Mouse (Mus musculus) heart, postnatal 10 days (tissue): ENCODE data around the gene Zp1. TPM values are rescaled to one million over a fixed set of nuclear protein-coding genes. Genes with fewer than 3 reads are reported as not detected.

Source experiments
- DNase-seq, 2 experiments: peaks; one replicate each; pipeline ENCODE4 v3.0.0; 2021
- intact Hi-C: fragments of 180-260 bp; cut with DNase I; formaldehyde crosslinking; loops from one replicate; pipeline ENCODE4 v1.15.1; 2025
- total RNA-seq, 2 experiments: library from RNA; stranded (reverse); gene quantifications; 2 replicates each; pipeline ENCODE4 v1.2.3; 2021

Gene Zp1
- total RNA-seq, 2 experiments from 2014 or later, result not detected

DNA sequence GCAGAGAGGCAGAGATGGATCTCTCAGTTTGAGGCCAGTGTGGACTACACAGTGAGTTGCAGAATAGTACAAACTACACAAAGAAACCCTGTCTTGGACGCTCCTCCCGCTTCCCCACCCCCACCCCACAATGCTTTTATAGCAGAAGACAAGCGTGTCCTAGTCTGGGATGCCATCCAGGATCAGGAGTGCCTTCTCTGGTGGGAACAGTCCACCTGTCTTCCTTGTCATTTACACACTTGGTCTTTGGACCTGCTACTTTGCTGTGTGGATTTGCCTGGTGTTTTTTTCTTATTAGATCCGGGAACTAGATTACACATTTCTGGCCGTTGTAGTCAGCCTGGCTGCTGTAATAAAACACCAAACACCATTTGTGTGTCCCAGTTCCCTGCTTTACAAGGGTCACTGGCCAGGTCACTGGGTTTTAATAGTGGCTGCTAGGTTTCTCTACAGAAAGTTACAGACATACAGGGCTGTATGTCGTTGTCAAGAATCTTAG is 5.7 kb upstream of the Zp1 start:
- intact Hi-C loops, result no loop called here
- no peak for DNase-seq

DNA sequence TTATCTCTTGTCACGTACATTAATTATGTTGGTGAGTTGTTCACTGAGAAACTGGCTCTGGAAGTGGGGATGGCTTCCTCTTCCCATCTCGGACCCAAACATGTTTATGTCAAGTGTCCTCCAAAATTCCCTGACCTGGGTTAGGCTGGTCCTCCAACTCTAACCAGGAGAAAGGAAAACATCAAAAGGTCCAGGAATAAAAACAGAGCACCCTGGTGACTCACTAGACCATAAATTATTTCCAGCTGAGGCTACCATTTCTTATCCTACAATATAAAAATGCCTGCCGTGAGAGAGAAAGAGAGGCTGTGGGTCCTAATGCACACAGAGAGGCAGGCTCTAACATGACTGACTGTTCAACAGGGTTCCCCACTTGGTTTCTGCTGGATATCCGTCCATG is 3.8 kb upstream of the Zp1 start:
- intact Hi-C loops, result no loop called here
- no peak for DNase-seq

DNA sequence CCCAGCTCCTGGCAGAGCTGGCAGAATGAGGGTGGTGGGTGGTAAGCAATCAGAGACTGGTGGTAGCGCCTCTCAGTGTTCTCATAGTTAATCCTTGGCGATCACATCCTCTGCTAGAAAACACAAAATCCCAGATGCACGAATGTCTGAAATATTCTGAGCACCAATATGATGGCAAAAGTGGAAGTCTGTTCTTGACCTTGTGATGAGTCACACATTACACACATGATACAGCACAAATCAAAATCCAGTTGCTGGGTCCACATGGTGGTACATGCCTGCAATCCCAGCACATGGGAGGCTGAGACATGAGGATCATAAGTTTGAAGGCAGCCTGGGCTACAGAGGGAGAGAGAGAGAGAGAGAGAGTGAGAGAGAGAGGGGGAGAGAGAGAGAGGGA is 626 bp upstream of the Zp1 start:
- intact Hi-C loops, result no loop called here
- DNase-seq, result no peak

DNA sequence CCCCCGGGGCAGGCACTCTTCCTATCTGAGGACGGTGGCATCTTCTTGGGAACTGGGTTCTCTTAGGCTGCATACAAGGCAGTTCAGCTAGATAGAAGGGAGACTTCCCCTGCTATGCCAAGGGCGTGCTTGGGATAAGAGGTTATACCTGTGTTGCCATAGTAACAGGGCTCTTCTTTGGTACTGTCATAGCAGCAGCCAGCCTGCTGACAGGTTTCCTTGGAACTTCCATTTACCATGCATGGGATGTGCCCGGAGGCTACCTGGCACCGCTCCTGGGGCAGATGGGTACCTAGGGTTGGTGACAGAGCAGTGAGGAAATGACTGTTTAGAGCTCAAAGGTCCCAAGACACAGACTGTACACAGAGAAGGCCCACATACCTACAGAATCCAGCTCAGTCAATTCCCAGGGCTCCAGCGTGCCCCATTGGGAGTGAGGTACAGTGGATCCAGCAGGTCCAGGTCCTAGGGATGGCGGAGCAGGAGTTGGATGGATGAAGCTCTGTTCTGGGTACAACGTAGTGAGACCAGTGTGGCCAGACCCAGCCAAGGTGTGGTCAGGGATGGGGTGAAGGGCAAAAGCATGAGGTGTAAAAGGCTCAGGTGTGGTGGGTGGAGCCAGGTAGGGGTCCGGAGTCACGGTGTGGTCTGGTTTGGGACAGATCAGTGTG is 2.0 kb downstream of the Zp1 start:
- intact Hi-C loops, result no loop called here

GRCm38 (mm10) chr19:10916506-10916905 is 3.9 kb downstream of the Zp1 start:
- intact Hi-C loops, result no loop called here

More for the DNA sequence above, 2.0 kb downstream of the Zp1 start:
- DNase-seq, result no peak

DNA sequence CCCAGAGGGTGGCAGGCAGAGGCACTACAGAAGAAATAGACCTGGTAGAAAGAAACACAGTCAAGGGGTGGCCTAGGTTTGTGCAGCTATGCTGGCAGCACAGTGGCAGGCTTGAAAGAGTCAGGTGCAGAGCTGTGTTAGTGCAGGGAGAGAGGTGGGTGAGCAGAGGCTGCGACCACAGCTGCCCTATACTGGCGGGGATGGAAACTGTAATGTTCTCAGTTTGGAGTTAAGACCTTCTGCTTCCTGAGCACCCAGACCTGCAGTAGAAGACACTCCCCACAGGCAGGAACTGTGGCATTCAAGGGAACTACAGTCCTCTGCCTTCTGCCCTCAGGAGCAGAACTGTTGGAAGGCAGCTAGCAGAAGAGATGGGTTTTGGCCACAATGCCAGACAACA is 5.6 kb downstream of the Zp1 start:
- no peak for DNase-seq
- intact Hi-C loops, result no loop called here

More at GRCm38 (mm10) chr19:10916506-10916905, 3.9 kb downstream of the Zp1 start:
- DNase-seq, result no peak

DNA sequence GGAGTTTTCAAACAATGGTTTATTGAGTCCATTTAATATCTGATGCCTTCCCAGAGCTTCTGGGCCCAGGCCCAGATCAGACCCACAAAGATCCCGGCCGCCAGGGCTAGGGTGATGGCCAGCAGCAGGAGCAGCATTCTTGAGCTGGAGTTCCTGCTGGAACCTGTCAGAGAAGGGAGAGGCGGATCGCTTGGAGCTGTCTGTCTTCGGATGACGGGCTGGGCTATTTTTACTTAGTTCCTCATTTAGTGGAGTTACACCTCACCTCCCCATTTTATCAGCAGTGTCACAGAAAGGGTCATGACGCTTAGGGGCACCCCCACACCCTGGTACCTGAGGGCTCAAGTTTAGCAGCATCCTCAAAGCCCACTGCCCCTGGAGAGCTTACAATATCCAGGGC is 6.1 kb downstream of the Zp1 start:
- intact Hi-C loops, result no loop called here
- peak in 1 of 2 experiments; percentile 50 for DNase-seq

DNA sequence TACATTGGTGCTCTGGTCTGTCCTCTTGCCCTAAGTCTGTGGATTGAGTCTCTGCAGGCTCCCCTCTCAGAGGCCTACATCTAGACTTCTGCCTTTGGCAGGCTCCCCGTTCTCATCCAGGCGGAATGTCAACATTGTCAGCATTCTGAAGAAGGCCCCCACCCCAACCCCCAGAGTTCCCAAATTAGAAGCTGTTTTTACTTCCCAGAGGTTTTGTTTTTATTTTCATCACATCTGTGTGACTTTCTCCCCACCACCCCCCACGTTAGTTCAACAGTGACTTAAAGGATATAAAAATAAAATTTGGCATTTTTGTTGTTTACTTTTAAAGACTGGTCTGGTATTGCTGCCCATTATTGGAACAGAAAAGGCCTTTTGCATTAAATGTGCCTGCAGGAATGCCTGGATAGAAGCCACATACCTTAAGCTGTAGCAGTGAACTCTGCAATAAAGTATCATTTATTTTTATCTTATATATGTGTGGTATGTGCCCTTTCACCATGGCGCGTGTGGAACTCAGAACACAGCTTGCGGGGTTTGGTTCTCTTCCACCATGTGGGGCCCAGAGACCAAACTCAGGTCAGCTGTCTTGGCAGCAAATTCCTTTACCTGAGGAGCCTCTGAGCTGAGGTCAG is 11.2 kb downstream of the Zp1 start:
- intact Hi-C loops, result loop anchor here (2.0 kb wide), 1 partner anchor 50 kb away; no protein-coding TSS in a partner anchor
- DNase-seq, result peak in 1 of 2 experiments; percentile 53

- intact Hi-C loops, result loop anchor here (2.0 kb wide), 1 partner anchor 51 kb away; no protein-coding TSS in a partner anchor
- DNase-seq, result peak; percentile 70 to 83
Measured at GRCm38 (mm10) chr19:10907891-10908290, 12.5 kb downstream of the Zp1 start.

DNA sequence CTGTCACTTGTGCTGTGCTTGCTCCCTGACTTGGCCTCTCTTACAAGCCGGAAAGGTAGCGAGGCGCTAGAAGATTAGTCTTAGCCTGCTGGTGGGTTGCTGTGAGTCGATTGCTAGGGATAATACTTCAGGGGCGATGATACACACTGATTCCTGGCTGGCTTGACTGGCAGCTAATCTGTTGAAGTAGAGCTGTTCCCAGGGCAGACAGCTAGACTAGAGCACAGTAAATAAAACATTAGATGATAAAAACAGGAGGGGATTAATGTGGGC is 14.8 kb downstream of the Zp1 start:
- DNase-seq, result no peak
- intact Hi-C loops, result no loop called here

DNA sequence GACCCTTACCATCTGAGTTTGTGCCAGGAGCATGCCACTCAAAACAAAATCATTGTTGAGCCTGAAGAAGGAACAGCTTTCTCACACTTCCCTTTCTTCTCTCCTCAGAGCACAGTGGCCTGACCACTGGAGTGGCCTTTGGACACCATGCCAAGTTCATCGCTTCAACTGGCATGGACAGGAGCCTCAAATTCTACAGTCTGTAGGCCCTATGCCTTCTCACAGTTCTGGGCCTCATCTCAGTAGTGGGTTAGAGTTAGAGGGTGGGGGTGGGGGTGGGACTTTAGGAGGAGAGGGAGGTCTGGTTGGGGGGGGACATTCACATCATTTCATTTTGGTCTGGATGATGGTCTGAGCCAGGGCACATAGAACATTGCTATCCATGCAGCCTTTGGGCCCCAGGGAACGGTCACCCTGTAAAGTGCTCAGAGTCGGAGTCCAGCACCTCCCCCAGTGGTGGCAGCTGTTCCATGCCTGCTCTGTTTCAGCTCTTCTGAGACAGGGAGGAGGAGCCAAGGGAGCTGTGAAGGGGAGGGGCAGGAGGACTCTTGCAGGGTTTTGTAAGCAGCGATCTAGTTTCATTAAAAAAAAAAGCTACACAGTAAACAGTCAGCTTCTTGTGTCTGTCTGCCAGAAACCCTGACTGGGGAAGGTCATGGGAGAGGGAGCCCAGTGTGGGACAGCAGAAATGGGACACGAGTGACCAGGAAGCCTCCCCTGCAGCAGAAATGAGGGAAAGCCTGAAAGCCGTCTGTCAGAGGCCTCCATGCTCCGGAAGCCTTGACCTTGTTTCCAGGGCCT is 15.3 kb downstream of the Zp1 start:
- peak; percentile 78 to 82 for DNase-seq
- intact Hi-C loops, result no loop called here

GRCm38 (mm10) chr19:10904512-10904911 is 15.9 kb downstream of the Zp1 start:
- DNase-seq, result no peak
- intact Hi-C loops, result no loop called here

- intact Hi-C loops, result no loop called here
- no peak for DNase-seq
Measured at GRCm38 (mm10) chr19:10901046-10901445, 19.4 kb downstream of the Zp1 start.

DNA sequence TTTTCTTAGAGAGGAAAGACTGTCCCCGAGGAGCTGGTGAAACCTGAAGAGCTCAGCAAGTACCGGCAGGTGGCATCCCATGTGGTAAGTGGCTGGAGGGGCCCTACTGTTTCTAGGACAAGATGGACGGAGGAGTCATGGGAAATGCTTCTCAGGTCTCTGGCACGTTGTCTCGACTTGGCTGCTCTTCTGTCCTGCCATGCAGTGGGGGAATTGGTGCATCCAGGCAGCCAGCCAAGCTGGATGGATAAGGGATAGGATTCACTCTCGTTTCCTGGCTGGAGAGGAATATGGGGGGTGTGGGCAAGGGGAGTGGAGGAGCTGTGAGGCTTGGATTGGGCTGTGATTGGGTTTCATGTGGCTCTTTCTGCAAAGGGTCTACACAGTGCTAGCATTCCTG is 20.1 kb downstream of the Zp1 start:
- peak; percentile 81 to 82 for DNase-seq
- intact Hi-C loops, result no loop called here

GRCm38 (mm10) chr19:10897491-10897890 is 22.9 kb downstream of the Zp1 start:
- DNase-seq, result no peak
- intact Hi-C loops, result no loop called here

DNA sequence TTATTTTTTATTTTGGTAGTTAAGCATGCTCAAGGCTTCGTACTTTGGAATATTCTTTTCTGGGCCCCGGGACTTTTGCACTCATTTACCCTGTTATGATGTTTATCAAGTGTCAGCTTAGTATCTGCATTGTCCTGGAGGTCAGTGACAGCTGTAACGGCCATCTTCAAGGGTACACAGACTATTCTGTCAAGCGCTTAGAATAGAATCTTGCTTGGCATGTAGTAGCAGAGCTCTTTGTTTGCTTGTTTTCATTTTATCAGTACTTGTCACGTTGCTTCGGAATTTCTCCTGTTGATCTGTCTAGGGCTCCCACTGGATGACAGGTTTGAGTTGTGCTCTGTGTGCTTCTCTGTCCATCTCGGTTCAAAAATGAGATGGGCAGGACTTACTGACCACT is 23.6 kb downstream of the Zp1 start:
- intact Hi-C loops, result no loop called here
- peak; percentile 28 to 31 for DNase-seq

GRCm38 (mm10) chr19:10895708-10896107 is 24.7 kb downstream of the Zp1 start:
- intact Hi-C loops, result no loop called here
- DNase-seq, result no peak

DNA sequence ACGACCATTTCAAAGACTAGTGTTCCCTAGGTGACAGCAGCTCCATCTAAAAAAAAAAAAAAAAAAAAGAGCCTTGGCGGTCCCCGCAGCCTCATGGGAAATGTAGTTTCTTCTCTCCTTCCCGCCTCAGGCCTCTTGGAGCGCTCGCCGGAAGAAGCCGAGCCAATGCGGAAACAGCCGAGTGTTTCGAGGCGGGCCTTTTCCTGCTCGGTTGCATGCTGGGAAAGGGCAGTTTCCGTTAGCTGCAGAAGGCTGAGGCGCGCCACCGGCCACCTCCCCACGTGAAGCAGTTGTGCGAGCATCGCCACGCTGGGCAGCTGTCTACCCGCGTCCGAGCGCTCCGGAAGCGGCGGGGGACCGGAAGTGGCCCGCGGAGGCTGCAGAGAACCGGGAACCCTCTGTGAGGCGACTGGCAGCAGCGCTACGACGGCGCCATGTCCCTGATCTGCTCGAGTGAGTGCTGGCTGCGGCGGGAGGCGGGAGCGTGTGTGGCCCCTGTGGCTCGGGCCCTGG is 25.4 kb downstream of the Zp1 start, which contains the start of gene Prpf19:
Gene Prpf19, plus strand, starts transcription at position 216 of the 513 bp plus-strand sequence.
- intact Hi-C loops, result no loop called here
- peak; percentile 99 for DNase-seq

DNA sequence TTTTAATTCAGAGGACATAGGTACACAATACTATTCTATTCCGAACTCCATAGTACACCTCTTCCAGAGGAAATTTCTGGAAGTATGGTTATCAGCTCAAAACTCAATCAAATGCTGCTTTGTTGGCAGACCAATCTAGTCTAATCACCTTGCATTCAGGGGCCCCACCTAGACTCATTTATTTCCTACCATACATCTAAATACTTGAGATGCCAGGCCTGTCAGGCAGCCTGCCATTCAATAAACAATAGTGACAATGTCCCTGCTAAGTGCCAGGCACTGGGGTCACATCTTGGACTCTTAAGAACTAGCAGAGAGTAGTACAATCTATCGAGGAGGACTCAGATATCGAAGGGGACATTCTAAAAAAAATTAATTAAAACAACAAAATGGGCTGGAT is 28.2 kb downstream of the Zp1 start:
- DNase-seq, result no peak

GRCm38 (mm10) chr19:10881426-10882154 is 38.8 kb downstream of the Zp1 start, which contains the start of gene Tmem109:
Tmem109 (minus strand) TSS chr19:10882001.
- intact Hi-C loops, result no loop called here

More for the DNA sequence above, 28.2 kb downstream of the Zp1 start:
- intact Hi-C loops, result no loop called here

More at GRCm38 (mm10) chr19:10881426-10882154, 38.8 kb downstream of the Zp1 start, which contains the start of gene Tmem109:
- peak; percentile 95 to 96 for DNase-seq
